Mouse (Mus musculus) layer of hippocampus, postnatal 10 days (tissue): Measurements from ENCODE around the gene Ccr4. TPM values are rescaled to one million over a fixed set of nuclear protein-coding genes. Genes with fewer than 3 reads are reported as not detected.

Experiments used
- DNase-seq, 2 experiments: peaks; one replicate each; pipeline ENCODE4 v3.0.0; 2021; ENCODE audit warnings: low spot score in 2 of 2
- long read RNA-seq: library from polyadenylated mRNA; stranded (forward); transcript quantifications from one replicate; pipeline ENCODE4 v2.0.0, GENCODE M21; 2023
- total RNA-seq, 2 experiments: library from RNA; stranded (reverse); gene quantifications; 2 replicates each; pipeline ENCODE4 v1.2.3; 2021

Gene Ccr4
- total RNA-seq = not detected
- long read RNA-seq = 0 reads

GRCm38 (mm10) chr9:114504816-114505215 is at the start of gene Ccr4:
Gene Ccr4, minus strand, starts transcription at chr9:114504916.
- DNase-seq = no peak

- no peak for DNase-seq
These were observed 49.1 kb upstream of the Ccr4 start for GRCm38 (mm10) chr9:114553828-114554227.

DNA sequence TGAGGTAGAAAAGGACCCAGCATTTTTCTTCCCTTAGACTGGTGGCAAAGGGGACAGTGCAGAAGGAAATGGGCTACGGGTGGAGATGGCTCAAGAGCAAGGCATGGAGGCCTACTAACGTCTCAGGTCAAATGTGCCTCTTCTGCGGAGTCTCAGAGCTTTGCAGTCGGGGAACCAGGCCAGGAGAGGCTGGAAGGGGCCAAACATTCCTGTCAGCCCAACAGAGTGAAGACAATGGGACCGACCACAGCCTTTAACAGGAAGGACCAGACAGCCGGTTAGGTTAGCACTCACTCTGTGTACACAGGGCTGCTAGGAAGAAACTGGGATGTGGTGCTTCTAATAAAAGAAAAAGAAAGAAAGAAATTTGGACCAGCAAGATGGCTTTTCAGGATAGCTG is 45.3 kb upstream of the Ccr4 start:
- no peak for DNase-seq

DNA sequence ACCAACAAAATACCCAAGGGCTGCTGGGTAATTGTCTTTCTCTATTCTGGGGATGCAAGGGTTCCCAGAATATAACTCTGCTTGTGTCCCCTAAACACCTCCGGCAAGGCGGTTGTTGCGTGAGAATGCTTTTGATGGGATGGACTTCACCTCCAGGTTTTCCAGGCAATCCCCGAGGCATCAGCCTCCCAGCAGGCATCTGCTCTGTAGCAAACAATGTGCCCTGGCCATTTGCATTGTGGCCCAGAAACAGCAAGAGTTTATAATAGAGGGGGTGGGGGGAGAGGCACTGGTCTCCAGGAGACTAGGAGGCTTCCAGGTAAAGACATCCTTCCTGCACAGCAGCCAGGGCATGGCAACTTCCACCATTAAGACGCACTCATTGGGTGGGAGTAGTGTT is 44.4 kb upstream of the Ccr4 start:
- no peak for DNase-seq

GRCm38 (mm10) chr9:114548496-114548895 is 43.8 kb upstream of the Ccr4 start:
- DNase-seq = no peak

DNA sequence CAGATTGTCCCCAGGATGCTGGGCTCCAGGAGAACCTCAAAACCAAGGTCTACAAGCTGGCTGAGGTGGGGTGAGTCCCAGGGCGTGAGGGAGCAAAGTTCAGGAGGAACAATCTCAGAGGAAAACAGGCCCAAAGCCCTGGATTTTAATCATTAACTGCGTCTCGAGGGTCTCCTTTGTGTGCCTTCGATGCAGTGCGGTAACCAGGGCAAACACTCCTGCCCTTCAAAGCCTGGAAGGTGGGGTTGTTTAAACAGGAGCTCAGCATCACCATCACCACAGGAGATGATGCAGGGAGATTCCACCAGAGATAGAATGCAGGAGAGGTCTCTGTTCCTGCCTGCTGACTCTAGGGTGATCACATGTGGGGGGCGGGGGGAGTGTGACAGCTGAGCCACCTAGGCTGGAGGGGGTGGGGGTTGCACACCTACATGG is 42.9 kb upstream of the Ccr4 start:
- no peak for DNase-seq

GRCm38 (mm10) chr9:114546765-114547164 is 42.0 kb upstream of the Ccr4 start:
- no peak for DNase-seq

DNA sequence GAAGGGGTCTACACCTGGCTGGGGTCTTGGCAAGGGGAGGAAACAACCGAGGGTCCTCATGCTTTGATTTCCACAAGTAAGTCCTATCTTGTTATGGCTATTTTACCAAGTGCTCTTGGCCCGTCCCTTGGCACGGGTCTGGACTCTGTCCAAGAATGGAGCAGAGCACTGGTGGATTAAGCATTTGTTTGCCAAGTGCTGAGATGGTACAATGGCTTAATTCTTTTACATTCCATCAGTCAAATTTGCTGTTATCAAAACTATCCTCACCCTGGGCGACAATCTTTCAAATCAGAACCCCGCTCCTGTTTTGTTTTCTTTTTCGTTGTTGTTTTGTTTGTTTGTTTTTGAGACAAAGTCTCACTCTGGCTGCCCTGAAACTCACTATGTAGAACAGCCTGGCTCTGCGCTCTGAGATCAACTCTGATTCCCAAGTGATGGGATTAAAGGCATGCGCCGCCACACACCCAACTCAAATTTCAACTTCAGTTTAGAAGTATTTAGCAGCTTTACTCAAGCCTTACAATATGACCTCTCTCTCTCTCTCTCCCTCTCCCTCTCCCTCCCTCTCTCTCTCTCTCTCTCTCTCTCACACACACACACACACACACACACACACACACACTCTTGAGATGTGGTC is 40.2 kb upstream of the Ccr4 start:
- no peak for DNase-seq

GRCm38 (mm10) chr9:114543882-114544753 is 39.4 kb upstream of the Ccr4 start:
- no peak for DNase-seq

DNA sequence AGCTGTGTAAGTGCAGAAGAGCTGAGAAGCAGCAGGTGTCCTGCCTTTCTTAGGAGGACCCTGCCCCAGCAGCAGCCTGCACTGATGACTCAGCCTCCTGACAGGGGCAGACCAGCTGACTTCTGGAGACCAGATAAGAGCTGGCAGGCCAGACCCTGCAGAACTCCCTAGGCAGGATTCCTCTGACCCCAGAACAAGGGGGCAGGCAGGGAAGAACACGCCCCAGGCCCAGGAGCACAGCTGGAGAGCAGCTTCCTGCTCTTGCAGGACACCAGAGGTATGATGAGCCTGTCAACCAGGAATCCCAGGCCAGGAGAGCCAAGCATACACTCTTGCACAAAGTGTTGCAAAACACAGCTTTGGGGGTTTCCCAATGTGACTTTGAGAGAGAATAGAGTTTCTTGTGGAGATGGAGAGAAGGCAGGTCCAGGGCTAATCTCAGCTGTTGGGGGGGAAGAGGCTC is 36.6 kb upstream of the Ccr4 start:
- no peak for DNase-seq

- no peak for DNase-seq
These were observed 34.4 kb upstream of the Ccr4 start for GRCm38 (mm10) chr9:114538996-114539563.

GRCm38 (mm10) chr9:114536628-114537027 is 31.9 kb upstream of the Ccr4 start:
- no peak for DNase-seq

GRCm38 (mm10) chr9:114534747-114535517 is 30.2 kb upstream of the Ccr4 start:
- DNase-seq = no peak

GRCm38 (mm10) chr9:114533848-114534247 is 29.1 kb upstream of the Ccr4 start:
- DNase-seq = no peak

DNA sequence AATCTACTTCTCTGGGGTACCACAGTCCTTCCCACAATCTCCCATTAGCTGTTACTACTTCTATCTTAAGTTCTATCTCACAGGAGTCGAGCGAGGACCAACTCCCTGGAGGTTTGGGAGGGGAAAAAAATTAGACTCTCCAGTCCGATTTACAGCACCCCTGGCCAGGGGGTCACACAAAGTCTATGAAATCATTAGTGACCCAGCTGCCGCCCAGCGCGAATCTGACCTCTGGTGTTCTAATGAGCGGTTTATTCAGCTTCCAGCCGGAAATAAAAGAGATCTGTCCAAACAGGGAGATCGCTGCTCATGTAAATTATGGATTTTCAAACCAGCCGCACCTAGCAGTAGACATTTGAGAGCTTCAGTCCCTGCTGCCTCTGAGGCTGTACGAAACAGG is 26.6 kb upstream of the Ccr4 start:
- no peak for DNase-seq

DNA sequence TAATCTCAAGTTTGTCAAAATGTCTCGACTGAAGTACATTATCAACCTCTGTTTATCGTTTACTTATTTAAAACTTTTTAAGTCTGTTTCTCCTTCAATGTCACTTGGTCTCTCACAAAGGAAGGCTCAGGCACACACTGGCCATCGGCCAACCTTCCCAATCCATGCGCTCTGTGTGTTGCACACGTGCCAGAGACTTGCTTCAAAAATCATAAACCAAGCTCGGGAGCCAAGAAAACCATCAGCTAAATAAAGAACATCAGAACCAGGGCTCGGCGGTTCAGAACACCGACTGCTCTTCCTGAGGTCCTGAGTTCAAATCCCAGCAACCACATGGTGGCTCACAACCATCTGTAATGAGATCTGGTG is 23.9 kb upstream of the Ccr4 start:
- no peak for DNase-seq

DNA sequence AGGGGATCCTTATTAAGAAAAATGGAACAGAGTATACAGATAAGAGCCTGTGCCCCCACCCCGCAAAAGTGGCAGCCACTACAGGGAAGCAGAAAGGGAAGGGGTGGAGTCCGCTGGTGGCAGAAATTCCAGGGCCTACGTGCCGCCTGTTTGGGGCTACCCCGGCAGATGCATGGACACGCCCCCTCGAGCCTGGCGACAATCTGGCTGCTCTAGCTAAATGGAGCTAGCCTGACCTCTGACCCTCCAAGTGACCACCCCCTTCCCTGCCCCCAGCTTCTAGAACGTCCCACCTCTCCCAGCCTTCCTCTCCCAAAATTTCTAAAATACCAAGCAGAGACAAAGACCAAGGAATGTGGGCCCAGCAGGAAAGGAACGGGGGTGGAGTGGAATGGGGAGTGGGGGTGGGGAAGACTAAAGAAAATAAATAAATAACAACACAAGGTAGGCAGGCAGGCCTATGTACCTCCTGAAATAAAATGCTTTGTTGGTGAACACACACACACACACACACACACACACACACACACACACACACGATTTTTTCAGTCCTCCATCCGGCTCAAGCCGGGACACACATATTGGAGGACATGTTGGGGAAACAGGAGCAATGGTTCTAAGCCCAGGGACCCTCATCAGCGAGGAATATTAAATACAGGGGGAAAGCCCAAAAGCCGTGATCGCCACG is 23.4 kb upstream of the Ccr4 start:
- no peak for DNase-seq

DNA sequence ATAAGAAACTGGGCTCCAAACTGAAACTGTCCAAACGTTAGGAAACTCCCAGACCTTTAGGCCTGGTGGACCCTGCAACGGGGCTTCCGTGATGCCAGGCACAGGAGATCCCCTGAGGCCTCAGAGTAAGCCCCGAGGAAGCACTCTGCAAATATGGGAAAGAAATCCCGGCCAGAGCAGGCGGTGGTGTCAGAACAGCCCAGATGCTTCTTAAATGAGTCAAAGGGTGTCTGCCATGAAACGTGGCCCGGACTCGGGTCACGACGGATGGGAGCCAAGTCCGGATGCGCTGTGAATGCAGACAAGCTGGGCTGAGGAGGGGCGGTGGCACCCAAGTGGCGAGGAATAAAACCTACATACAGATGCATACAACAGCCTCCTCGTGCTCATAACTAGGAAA is 22.4 kb upstream of the Ccr4 start:
- DNase-seq = no peak

DNA sequence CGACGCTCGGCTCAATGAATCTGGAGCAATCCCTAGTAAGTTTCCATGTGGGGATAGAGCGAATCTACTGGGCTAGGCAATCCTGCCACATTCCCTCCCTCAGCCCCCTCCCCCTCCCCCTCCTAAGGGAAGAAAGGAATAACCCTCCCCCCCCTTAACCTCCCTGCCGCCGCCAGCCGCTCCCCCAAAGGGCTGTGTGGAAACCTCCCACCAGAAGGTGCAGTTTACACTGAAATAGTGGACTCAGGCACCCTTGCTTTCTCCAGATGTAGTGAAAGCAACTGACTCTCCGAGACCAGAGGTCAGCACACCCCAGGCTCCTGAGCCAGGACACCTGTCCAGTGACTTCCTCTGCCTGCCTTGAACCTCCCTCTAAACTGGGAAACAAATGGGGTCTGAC is 21.9 kb upstream of the Ccr4 start:
- DNase-seq = no peak

DNA sequence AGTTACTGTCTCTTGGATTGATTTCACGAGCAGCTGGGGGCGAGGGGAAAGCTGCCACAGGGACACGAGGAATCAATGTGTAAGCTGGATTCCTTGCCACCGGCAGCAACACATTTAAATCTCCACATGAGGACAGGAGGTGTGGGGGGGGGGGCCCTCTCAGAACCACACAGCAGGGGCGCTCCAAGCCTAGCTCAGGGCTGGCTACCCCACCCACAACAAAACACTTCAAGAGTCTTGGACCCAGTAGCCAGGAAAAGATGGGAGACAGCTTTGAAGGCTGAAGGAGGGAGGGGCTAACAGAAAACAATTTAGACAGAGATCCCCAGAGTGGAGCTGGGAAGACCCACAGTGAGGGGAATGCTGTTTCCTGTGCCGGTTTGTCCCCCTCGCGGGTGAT is 21.2 kb upstream of the Ccr4 start:
- DNase-seq = no peak

- DNase-seq = no peak
These were observed 20.4 kb upstream of the Ccr4 start for GRCm38 (mm10) chr9:114525073-114525633.
